Mouse (Mus musculus) adrenal gland, adult 10 weeks (tissue): ENCODE results near the gene Snu13. TPM values are rescaled to one million over a fixed set of nuclear protein-coding genes. Genes with fewer than 3 reads are reported as not detected.

Experiments used
- polyA plus RNA-seq: library from polyadenylated mRNA; stranded (reverse); fragments of 350-450 nt; fragmentation: Illumina TruSeq; extraction: RNeasy Lipid Tissue Mini Kit (QIAGEN cat#74804); gene quantifications from one replicate; pipeline ENCODE4 v1.2.3, GENCODE M21; 2014; ENCODE audit warnings: low read depth, low replicate concordance

Snu13 gene
- 480 TPM for polyA plus RNA-seq

GRCm38 (mm10) chr15:82047080-82047883 is at the start of gene Snu13:
TSS of gene Snu13 (minus strand) at chr15:82047598.

GRCm38 (mm10) chr15:82069898-82070297 is 22.5 kb upstream of the Snu13 start, which contains the start of gene Mei1:
TSS of gene Mei1 (plus strand) at chr15:82069996.

GRCm38 (mm10) chr15:82058719-82059201 is 11.4 kb upstream of the Snu13 start, which contains the start of gene 4930407I10Rik:
TSS of gene 4930407I10Rik (plus strand) at chr15:82059151.

GRCm38 (mm10) chr15:82033762-82034161 is 13.6 kb downstream of the Snu13 start, which contains the start of gene Desi1:
TSS of gene Desi1 (minus strand) at chr15:82033862.

Other genes with a start within 250 kb of the Snu13 start
- 21.1 TPM for gene Tef, start 245.2 kb downstream of the Snu13 start, polyA plus RNA-seq
- 15.7 TPM for gene Tob2, start 188.8 kb downstream of the Snu13 start, polyA plus RNA-seq
- gene Phf5a, start 175.7 kb downstream of the Snu13 start, polyA plus RNA-seq: 20.7 TPM
- gene Aco2, start 175.3 kb downstream of the Snu13 start, polyA plus RNA-seq: 113 TPM
- 3.6 TPM for gene Polr3h, start 121.4 kb downstream of the Snu13 start, polyA plus RNA-seq
- gene Csdc2, start 110.8 kb downstream of the Snu13 start, polyA plus RNA-seq: 0.52 TPM
- gene Pmm1, start 86.7 kb downstream of the Snu13 start, polyA plus RNA-seq: 2.3 TPM
- gene 1700029P11Rik, start 67.1 kb downstream of the Snu13 start, polyA plus RNA-seq: not detected
- gene Xrcc6, start 59.8 kb downstream of the Snu13 start, polyA plus RNA-seq: 290 TPM
- 43.8 TPM for gene Desi1, start 13.7 kb downstream of the Snu13 start, polyA plus RNA-seq
- not detected for gene 4930407I10Rik, start 11.6 kb upstream of the Snu13 start, polyA plus RNA-seq
- not detected for gene Mei1, start 22.4 kb upstream of the Snu13 start, polyA plus RNA-seq
- gene Ccdc134, start 80.3 kb upstream of the Snu13 start, polyA plus RNA-seq: 1.9 TPM
- 14.1 TPM for gene Srebf2, start 99.6 kb upstream of the Snu13 start, polyA plus RNA-seq
- not detected for gene Shisa8, start 165.2 kb upstream of the Snu13 start, polyA plus RNA-seq
- gene Tnfrsf13c, start 176.8 kb upstream of the Snu13 start, polyA plus RNA-seq: not detected
- not detected for gene Cenpm, start 197.2 kb upstream of the Snu13 start, polyA plus RNA-seq
- gene 1500009C09Rik, start 204.8 kb upstream of the Snu13 start, polyA plus RNA-seq: not detected
- 2.0 TPM for gene Sept3, start 227.3 kb upstream of the Snu13 start, polyA plus RNA-seq